Mouse (Mus musculus): ENCODE results near the gene Ier3. TPM values are rescaled to one million over a fixed set of nuclear protein-coding genes. Genes with fewer than 3 reads are reported as not detected.
"Not testable (repeated sequence)": the region's sequence is repeated elsewhere in the genome, so short reads cannot be mapped to it uniquely, and the experiment has no call there.

Ier3 gene
- polyA plus RNA-seq, 1 experiment, result 16.8 TPM

DNA sequence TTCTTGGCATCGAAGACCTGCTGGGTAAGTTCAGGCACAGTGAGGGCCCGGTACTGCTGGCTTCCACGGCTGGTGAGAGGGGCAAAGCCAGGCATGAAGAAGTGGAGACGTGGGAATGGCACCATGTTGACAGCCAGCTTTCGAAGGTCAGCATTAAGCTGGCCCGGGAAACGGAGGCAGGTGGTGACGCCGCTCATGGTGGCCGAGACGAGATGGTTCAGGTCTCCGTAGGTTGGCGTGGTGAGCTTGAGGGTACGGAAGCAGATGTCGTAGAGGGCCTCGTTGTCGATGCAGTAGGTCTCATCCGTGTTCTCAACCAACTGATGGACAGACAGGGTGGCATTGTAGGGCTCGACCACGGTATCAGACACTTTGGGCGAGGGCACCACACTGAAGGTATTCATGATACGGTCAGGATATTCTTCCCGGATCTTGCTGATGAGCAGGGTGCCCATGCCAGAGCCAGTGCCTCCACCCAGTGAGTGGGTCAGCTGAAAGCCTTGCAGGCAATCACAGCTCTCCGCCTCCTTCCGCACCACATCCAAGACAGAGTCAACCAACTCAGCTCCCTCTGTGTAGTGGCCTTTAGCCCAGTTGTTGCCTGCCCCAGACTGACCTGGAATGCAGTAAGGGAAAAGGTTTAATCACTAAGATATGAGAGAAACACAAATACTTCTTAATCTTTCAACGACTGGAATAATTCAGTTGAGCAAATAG lies 14.1 kb downstream of the Ier3 start:
- DNase-seq (ENCODE audit: low read depth), result no peak

DNA sequence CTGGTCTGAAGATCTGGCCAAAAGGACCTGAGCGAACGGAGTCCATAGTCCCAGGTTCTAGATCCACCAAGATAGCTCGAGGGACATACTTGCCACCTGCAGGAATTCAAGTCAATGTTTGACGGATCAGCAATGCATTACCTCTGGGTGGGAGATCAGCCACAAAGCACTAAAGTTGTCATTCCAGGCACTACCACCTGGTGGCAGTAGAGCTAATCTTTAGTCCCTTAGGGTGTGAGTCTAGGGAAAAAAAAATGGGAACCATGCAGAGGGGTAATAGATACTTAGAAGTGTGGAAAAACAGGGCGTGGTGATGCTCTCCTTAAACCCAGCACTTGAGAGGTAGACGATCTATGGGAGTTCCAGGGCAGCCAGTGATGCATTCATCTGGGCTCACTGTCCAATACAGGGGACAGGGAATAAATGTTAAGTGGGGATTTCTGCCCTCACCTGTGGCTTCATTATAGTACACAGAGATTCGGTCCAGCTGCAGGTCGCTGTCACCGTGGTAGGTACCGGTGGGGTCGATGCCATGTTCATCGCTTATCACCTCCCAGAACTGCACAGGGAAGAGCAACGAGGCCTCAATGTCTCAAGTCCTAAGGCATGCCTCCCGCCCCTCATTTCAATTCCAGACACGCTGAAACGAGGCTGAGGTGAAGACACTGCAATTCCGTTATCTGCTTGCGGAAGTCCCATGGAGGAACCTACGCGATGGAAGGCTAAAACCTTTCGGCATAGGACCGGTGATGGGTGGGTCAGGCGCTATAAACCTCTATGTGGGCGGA lies 14.9 kb downstream of the Ier3 start:
- no peak for DNase-seq (ENCODE audit: low read depth)

DNA sequence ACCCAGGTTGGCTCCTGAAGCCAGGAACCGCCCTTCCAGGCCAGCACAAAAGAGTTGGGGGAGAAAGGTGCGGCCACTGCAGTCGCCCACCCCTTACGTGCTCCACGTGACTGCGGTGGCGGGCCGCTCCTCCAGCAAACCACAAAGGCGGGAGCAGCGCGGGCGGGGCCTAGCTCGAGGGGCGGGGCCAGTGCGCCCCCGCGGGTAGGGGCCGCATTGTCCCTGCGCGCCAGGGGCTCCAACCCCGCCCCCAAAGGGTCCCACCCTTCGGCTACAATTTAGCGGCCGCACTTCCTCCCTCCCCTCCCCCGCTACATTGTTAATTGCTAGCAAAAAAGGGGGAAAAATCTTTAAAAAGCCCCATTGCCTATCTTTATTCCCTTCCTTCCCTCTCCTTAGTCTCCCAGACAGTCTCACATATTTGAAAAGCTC lies 15.5 kb downstream of the Ier3 start:
- DNase-seq (ENCODE audit: low read depth), result no peak

DNA sequence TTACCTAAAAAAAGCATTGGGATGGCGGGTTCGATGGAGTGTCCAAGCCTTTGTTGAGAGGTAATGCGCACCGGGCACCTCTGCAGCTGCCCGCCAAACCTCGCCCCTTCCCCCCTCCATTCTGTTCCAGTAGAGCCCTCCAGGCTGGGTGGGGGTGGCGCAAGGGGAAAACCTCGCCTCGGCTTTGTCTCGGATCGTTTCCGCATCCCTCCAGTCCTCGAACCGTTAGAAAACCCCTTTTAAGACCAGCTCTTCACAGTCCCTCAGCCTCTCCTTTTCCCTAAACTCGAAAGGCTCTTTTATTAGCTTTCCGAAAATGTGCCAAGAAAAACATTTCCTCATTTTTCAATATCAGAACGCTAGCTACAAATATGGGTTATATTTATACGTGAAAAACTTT lies 16.0 kb downstream of the Ier3 start:
- DNase-seq (ENCODE audit: low read depth), result no peak

DNA sequence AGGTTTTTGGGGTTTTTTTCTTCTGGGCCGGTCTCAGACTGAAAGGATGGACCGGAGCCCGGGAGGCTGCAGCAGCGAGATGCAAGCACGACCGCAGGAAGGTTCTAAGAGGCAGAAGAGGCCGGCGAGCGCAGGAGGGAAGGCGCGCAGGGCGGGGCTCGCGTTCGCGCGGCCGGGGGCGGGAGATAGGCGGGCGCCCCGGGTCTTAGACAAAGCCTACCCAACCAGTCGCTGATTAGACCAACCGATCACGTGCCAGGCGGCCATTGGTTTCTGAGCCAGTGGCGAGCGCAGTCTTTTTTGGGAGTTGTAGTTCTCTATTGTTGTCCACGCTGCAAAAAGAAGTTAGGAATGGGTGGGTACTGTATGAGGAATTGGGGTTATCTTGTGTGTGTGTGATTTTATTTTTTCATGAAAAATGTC lies 16.6 kb downstream of the Ier3 start, which contains the start of gene Tubb5:
Gene Tubb5, minus strand, starts transcription at position 185 of the 423 bp plus-strand sequence.
- DNase-seq (ENCODE audit: low read depth), result peak; percentile 69

DNA sequence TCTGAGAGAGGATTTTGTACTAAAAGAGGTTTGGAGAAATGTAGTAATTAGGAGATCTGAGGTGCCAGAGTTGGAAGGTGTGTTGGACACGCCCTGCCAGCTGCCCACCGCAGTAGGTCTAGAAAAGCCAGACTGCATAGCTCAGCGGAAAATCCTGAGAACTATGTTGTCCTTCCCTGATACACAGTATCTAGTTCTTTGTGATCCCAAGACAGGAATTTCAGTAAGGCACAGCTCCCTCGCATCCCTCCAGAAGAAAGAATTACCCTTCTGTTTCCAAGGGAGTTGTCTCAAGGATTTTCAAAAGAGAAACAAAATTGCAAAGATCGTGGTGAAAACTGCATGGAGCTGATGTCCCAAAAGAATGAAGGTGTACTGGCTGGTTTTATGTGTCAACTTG lies 17.1 kb downstream of the Ier3 start:
- DNase-seq (ENCODE audit: low read depth), result no peak

DNA sequence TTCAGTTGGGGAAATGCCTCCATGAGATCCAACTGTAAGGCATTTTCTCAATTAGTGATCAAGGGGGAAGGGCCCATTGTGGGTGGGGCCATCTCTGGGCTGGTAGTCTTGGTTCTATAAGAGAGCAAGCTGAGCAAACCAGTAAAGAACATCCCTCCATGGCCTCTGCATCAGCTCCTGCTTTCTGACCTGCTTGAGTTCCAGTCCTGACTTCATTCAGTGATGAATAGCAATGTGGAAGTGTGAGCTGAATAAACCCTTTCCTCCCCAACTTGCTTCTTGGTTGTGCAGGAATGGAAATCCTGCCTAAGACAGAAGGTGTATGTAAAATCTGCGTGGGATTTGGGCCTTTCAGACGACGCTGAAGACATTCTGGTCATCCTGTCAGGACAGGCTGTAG lies 17.5 kb downstream of the Ier3 start:
- not testable (repeated sequence) for DNase-seq (ENCODE audit: low read depth)

DNA sequence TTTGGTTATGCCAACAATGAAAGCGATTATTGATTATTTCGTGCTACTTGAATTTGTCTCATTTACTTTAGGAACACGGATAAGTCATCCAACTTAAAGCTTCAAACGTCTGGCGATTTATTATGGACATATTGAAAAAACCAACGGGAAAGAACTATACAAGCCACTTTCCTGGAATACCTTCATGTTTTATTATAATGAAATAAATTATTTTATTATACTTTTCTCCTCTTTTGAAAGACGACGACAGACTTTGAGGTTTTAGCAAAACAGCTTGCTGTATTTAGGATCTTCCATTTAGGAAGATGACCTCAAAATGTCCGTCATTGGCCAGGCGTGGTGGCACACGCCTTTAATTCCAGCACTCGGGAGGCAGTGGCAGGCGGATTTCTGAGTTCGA lies 19.1 kb downstream of the Ier3 start:
- no peak for DNase-seq (ENCODE audit: low read depth)

DNA sequence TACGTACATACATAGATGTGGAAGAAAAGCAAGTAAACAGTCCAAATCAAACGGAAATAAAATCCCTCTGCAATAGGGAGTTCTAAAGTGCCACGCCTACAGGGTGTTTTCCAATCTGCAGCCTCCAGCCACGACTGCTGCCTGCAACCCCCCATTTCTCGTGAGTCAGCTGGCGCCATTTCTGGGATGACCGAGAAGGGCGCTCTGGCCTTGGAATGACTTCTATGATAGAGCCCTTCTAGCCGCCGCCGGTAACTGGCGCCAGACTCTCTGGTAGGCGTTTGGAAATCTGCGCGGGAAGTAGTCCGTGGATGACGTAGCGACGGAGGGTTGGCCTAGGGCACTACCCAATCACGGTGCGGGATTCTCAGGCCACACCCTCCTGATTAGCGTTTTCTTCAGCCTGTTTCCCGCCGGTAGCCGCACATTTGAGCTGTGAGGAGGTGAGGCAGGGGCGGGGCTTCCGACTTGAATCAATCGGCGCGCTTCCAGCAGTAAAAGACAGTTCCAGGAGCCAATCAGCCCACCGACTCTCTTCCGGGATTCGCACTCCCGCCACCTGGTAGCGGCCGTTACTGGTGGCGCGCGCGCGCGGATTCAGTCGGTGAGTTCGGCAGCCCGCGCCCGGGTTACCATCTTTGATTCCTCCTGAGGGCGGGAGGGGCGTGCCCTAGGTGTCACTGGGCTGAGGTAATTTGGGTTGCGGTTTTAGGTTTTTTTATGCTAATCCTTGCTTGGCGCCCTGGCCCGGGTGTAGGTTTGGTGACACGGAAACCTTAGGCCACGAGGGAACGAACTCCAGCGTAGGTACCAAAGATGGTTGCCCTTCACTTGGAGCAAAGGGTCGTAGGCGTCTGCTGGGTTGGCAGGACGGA lies 19.8 kb downstream of the Ier3 start, which contains the start of gene Mdc1:
Gene Mdc1, plus strand, starts transcription at position 440 of the 875 bp plus-strand sequence.
- DNase-seq (ENCODE audit: low read depth), result peak; percentile 93

DNA sequence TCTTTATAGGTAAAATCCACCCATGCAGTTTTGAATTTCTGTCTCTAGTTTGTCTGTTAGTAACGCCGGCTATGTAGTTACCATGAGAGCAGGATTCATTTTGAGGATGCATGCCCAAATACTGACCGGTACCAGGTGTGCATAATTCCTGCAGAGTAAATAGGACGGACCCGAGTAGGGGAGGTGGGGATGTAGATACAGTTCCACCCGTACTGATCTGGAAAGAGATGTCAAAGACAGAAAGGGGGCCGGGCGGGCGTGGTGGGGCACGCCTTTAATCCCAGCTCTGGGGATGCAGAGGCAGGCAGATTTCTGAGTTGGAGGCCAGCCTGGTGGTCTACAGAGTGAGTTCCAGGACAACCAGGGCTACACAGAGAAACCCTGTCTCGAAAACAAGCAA lies 20.5 kb downstream of the Ier3 start:
- DNase-seq (ENCODE audit: low read depth), result no peak

DNA sequence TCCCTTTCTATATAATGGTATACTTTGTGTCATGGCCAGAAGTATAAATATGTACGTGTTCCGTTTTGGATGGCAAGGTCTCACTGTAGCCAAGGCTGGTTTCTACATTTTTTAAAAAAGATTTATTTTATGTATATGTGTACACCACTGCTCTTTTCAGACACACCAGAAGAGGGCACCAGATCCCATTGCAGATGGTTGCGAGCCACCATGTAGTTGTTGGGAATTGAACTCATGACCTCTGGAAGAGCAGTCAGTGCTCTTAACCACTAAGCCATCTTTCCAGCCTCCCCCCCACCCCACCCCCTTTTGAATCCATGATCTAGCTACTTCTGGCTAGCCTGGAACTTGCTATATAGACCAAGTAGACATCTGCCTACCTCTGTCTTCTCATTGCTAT lies 22.0 kb downstream of the Ier3 start:
- no peak for DNase-seq (ENCODE audit: low read depth)

DNA sequence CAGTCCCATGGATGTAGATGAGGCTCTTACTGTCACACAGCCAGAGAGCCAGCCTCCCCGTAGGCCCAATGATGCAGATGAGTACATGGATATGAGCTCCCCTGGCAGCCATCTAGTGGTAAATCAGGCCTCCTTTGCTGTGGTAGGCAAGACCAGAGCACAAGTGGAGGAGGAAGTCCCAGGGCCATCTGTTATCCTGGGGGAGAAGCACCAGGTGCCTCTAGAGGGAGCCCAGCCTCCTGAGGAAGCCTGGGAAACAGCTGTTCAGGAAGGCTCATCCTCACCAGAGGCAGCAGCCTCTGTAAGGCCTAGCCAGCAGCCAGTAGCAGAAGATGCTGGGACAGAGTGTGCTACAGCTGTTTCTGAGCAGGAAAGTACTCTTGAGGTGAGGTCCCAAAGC lies 26.6 kb downstream of the Ier3 start:
- no peak for DNase-seq (ENCODE audit: low read depth)

DNA sequence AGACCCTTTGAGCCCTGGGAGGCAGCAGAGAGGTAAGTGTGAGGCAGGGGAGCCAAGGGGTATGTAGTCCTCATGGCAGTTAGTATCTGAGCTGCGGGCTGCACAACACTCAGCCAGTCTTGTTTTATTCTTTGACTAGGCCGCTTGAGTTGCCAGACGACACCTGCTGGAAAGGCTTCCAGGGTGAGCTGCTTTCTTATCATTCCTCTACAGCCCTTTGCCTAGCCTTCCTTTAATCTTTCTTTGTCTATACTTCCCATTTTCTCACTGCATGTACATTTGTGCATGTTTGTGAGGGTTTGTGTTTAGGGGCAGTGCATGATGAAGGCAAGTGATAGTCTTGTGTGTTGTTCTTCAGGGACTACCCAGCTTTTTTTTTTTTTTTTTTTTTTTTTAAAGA lies 29.5 kb downstream of the Ier3 start:
- no peak for DNase-seq (ENCODE audit: low read depth)

DNA sequence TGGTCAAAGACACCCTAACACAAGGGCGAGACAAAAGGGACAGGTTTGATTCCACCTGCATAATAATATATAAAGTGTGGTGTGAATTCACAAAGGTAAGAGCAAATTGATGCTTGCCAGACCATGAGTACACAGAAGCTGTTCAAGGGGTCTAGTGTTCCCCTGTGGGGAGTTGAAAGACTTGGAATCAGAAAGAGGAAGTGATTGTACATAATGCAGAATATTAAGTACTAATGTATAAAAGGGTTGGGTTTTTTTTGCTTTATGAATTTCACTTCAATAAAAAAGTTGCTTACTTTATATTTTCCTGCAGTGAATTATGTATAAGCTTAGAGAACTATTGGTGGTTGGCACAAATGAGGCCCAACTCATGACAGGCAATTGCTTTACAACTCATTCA lies 37.9 kb downstream of the Ier3 start:
- no peak for DNase-seq (ENCODE audit: low read depth)

DNA sequence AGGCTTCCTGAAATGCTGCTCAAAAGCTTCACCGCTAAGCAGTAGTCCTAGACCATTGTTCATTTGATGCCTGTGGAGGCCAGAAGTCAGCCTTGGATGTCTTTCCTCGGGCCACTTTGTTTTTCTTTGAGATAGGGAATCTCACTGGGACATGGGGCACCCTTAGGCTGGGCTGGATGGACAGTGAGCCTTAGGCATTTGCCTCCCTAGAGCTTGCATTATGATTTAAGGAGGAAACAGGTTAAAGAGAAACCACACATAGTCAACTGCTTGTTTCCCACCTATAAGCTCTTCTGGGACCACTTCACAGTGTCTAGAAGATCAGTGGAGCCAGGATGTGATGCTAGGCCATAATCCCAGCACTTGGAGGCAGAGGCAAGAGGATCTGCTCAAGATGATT lies 38.4 kb downstream of the Ier3 start:
- no peak for DNase-seq (ENCODE audit: low read depth)

DNA sequence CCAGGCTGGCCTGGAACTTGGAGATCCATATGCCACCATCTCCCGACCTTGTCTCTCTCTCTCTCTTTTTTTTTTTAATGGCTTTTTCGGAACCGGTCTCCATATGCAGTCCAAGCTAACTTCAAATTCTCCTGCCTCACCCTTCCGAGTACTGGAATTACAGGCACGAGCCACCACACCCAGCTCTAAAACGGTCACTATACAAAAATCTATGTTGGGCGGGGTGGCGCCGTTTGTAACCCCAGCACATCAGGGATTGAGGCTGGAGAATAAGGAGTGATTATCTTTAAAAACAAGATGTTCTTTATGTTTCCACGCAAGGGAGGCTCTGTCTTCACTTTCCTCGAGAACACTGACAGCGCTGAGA lies 39.3 kb downstream of the Ier3 start:
- no peak for DNase-seq (ENCODE audit: low read depth)

DNA sequence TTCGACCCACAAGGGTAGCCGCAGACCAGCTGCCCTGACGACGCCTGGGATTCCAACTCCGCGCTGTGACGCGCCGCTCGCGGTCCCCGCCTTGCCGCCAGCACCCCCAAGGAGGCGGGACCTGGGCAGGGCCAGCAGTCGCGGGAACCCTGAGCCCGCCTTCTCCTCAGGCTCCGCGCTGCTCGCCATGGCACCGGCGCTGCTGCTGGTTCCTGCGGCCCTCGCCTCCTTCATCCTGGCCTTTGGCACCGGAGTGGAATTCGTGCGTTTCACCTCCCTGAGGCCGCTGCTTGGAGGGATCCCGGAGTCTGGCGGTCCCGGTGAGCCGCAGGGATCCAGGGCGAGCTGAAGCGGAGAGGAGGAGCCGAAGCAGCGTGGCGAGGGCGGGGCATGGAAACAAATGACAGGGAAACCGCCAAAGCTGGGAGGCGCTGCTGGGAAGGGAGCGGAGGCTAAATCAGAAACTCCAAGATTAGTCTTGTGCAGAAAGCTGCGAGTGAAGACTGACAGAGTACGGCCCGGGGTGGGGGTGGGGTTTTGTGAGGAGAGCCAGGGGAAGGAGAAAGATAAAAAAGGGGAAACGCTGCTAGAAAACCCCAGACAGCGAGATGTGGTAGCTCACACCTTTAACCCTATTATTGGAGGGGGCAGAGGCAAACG lies 39.8 kb downstream of the Ier3 start, which contains the start of gene Nrm:
Gene Nrm, plus strand, starts transcription at position 121 of the 660 bp plus-strand sequence.
- no peak for DNase-seq (ENCODE audit: low read depth)

DNA sequence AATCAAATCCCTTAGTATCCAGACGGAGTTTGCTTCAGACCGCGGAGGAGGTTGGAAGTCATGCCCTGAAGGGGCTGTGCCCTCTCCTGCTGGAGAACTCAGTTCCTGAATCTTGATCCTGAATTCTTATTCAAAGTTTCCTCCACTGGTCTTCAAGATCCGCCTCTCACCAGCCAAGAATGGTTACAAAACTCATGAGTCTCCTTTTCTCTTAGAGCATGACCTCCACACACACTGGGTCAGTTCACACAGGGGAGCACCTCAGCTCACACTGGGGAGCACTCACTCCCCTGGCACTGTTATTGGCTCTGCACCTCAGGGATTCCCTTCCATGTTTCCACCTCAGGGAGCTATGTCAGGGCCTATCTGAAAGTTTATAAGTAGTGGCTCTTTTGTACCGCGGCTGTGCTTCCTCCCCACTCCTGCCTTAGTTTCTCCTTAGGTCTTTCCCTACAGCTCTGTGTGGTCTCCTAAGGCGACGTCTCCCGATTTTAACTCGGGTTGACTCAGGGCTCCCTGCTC lies 43.4 kb downstream of the Ier3 start:
- DNase-seq (ENCODE audit: low read depth), result no peak

DNA sequence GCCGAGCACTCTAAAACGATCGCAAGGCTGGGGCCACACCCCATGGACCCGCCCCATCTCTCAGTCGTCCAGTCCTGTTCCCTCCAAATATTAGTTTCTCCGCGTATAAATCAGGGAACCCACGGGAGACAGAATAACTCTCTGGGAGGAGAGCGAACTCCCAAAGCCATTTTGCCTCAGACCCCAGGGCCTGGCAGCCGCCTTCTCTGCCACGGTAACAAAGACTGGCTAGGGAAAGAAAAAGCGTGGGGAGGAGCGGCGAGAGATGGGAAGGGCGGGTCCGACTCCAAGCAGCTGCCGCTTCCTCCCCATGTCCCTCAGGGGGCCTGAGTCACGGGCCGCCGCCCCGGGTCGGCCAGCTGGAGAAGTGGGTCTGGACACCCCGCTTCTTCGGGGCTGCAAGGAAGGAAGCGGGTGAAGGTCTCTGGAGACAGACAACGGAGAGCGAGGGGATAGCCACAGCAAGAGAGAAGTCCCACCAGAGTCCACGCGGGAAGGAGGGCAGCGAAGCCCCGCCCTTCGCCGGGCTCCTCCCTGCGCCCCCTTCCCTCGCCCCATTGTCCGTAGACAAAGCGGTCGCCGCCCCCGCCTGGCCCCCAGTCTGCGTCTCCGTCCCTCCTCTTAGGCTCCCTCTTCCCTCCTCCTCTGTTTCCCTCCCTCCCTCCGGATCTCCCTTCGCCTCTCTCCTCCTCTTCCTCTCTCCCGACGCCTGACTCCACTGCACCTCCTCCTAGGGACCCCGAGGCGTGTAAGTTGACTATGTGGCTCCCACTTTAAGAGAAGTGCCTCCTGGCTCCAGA lies 44.2 kb downstream of the Ier3 start, which contains the start of gene Ppp1r18:
Gene Ppp1r18, plus strand, starts transcription at position 113 of the 800 bp plus-strand sequence.
- DNase-seq (ENCODE audit: low read depth), result no peak

DNA sequence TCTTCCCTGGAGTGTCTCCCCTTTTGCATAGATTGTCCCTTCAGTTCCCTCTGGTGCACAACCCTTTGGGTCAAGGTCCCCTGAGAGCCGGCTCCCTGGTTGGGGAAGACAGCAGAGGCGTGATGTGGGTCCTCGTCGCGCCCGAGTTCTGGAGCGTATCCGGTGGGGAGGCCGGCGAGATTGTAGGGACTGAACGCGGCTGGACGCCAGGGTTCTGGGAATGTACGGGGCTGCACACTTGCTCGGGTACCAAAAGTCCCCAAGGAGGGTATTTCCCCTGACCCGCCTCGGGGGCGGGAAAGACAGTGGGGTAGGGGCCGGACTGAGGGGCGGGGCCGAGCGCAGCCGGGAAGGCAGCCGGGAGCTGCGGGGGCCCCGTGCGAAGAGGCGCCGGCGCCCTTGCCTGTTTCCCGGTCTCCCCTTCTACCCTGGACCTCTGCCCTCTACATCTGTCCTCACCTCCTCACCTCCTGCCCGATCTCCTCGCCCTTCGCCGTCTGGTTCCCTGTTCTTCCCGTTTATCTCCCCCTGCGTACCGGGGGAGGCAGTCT lies 44.9 kb downstream of the Ier3 start:
- DNase-seq (ENCODE audit: low read depth), result no peak

All from gonadal fat pad, adult 2 months (tissue).